Mouse (Mus musculus) MN1 (cell line): ENCODE measurements around the gene Tprn.

Source experiments
- DNase-seq: peaks from one replicate; pipeline ENCODE4 v3.0.0-alpha.2; 2016; ENCODE audit warnings: low spot score

Tprn gene

DNA sequence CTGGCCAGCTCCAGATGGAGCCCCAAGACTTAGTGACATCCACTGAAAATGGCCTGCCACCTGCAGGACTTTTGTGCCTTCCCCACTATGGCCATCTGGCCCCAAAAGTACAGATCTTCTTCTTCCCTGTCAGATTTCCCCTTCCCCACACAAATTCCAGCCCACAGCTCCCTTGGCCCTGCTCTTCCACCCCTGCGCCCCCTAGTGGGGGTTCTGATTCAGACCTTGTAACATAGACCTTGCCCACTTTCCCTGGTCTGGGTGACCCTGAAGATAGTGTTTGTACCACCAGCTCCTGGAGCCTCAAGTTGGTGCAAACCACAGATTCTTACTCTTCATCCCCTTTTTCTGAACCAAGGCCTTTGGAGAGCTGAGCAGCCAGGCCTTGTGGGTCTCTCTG, 30.4 kb downstream of the Tprn start:
- DNase-seq, result peak; percentile 69

DNA sequence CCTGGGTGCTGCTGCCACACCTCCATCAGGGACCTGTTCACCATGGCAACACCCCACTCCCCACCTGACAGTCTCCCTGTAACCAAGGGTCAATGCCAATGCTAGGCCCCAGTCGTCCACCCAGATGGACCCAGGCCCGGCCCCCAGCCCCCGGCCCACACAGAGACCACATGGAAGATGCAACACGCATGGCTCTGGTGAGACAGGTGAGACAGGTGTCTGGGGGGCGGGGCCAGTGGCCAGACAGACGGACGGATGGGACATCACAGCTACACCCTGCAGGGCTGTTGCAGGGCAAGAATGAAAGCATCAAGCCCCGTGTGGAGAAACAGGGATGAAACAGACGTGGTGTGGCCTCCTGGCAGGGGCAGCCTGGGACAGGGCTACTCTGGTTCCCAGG, 31.3 kb downstream of the Tprn start:
- DNase-seq, result no peak

DNA sequence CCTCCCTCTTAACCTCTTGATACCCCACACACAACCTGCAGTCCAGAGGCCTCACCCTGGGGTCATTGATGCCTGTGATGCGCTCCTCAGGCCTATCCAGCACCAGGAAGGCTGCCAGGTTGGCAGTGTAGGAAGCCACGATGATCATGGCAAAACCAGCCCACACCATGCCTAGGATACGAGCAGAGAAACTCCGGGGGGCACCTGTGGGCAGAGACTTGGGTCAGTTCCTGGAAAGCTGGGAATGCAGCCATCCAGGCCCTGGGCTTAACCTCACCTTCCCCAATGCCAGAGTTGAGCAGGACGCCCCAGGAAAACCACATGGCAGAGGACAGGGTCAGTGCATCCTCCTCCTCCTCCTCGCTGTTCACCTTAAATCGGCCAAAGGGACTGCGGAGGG, 34.7 kb downstream of the Tprn start:
- no peak for DNase-seq

DNA sequence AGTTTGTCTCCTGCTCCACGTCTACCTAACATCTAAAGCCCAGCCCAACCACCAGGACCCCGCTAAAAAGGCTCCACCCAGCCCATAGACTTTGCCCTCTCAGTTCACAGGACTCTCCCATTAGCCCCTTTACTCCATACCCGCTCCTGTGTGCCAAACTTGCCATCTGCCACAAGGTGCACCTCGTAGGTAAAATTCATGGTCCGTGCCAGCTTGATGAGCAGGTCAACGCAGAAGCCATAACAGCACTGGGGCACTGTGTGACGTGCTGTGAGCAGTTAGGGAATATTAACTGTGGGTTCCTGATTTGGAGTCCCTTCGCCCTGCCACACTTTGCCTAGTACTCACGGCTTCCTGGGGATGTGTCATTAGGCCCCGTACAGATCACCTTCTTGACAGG, 35.6 kb downstream of the Tprn start:
- no peak for DNase-seq

DNA sequence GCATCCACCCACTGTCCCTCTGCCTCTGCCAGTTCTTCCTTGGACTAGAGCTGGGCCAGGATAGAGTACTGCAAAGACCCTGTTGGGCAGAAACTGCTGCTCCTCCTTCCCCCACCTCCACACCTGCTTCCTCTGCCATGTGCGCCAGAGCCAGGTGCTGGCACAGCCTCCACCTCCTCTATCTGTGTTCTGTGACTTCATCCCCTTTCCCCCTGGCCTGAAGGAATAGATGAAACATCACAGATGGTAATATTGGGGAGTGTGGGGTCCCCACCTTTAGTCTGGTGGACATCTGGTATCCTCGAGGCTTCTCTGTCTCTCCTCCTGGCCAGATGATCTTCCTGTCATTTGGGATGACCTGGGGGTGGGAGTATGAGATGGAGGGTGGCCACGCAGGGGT, 41.0 kb downstream of the Tprn start:
- no peak for DNase-seq

DNA sequence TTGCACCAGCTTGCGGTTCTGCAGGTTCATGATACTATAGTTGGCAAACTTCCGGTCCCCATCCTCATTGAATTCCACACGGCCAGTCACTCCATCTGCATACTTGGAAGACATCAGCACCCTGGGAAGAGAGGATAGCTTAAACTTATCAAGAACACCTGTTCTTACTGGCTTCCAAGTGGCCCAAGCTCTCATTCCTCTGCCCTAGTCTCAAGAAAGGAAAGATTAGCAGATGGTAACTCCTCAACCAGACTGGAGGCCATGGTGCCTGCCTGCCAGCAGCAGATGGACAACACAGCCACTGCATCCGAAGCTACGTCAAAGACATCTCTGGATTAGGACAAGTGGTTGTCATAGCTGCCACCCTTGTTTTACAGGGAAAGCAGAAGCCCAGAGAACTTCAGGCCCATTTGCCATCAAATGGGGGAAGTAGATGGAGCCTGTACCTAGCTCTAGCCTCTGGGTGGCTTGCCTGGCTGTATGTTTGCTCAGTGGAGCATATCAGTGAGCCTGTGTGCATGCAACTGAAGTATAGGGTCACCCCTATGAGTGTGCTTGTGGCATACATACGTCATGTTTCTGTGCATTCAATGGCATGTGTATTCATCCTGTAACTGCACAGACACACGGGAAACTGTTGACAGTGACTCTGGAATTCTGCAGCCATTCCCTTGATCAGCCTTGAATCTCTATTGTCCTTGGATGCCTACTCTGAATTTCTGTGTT, 41.7 kb downstream of the Tprn start:
- DNase-seq, result no peak

DNA sequence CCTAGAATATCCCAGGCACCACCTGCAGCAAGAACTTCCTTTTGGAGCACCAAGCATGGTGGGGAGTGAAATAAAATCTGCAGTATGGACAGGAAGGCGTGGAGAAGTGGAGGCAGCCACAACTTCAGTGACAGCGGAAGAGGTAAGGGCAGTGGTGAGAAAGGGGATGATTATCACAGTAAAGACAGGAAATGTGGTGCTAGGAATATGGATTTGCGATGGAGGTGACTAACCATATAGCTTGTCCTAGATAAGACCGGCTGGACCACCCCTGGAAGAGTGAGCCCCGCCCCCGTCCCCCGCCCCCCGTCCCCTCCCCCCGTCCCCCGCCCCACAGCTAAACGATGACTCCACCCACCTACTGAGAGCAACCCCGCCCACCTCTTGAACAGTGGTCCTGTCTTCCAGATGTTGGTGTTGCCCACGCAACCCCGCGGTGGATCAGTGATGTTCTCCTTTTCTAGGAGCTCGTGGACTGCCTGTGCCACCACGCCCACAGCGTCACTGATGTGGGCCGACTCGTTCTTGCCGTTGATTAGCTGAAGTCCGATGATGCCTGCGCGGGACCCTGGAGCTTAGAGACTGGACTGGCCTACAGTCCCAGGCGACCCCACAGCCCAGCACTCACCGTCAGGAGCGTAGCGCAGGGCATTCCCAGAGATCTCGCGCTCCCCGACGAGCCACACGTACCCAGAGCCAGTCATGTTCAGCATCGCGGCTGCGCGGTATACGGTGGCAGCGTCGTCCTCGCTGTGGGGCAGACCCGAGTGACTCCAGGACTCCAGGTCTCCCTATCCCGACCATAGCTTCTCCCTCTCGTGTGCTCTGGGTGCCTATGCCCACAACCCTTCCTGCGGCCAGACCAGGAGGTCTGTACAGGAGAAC, 42.5 kb downstream of the Tprn start:
- no peak for DNase-seq

DNA sequence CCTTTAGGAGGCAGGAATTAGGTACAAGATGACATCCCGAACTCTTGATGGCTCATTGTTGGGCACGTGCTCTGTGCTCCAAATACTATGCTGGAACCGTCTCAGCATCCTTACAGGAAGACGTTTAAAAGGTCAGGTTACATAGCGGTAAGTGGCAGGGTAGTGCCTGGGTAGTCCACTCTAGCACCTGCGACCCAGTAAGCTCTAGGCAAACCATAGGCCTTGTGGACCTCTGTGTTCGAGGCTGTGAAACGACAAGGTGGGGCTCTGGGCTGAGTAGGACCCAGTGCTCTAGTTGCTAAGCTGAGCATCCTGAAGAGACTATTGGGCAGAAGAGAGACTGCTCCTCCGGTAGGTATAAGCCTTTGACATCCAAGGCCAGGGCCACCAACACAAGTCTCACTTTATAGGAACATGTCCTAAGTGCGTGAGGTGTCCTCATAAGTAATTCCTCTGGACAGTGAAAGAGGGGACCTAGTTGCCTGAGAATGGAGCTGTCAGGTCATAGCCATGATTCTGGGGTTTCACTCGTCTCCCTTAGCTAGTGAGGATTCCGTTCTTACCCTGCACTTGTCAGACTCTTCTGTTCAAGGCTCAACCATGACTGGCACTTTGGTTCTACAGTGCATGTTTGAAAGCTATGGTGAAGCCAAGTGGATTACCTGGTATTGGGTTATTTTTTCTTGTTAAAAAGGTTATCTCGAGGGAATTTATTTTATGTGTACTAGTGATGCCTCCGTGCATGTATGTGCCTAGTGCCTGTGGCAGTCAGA, 43.4 kb downstream of the Tprn start:
- DNase-seq, result no peak

DNA sequence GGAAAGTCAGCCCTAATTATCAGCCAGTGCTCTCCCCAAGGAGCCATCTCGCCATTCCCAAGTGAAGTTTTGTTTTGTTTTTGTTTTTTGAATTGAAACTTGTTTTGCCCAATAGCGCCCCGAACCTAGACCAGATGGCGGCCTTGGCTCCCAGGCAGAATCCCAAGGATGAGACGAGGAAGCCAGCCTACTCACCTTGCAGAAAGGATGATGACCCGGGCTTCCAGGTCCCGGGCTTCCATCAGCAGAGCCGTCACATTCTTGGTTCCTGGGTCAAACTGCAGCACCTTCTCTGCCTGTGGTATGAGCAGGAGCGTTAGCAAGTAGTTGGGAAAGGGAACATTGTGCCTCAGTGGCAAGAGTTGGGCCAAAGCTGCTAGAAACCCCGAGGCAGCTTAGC, 47.8 kb downstream of the Tprn start:
- DNase-seq, result no peak

DNA sequence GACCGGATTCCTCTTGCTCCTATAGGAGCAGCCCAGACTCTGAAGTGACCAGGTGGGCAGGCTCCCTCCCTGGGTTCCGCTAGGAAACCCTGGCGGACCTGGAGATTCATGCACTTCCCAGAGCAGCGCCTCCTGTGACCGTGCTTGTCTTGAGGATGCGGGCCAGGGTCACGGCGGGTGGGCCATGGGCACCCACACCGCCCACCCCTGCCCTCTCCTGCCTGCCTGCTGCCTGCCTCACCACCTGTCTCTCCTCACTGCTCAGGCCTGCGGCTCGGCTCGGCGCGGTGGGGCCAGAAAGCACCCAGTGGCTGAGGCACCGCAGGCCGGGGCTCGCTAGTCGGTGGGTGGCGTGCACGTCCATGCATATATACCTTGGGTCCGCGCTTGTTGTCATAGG, 48.6 kb downstream of the Tprn start:
- no peak for DNase-seq

DNA sequence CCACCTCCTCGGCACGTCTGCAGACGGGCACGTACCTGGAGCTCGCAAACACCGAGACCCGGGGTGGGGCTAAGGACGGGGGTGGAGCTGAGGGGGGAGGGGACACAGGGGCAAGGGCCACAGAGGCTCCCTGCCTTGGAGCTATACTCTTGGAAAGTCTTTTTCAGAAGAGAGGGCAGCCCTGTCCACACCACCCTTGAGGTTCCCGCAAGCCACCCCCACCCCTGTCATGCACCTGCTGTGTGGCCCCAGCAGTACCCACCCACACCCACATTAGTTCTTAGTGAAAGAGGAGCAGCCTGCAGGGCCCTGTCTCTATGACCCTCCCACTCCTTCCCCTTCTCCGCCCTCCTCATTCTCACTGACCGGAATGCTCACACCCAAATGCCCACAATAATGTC, 49.1 kb downstream of the Tprn start:
- DNase-seq, result no peak

DNA sequence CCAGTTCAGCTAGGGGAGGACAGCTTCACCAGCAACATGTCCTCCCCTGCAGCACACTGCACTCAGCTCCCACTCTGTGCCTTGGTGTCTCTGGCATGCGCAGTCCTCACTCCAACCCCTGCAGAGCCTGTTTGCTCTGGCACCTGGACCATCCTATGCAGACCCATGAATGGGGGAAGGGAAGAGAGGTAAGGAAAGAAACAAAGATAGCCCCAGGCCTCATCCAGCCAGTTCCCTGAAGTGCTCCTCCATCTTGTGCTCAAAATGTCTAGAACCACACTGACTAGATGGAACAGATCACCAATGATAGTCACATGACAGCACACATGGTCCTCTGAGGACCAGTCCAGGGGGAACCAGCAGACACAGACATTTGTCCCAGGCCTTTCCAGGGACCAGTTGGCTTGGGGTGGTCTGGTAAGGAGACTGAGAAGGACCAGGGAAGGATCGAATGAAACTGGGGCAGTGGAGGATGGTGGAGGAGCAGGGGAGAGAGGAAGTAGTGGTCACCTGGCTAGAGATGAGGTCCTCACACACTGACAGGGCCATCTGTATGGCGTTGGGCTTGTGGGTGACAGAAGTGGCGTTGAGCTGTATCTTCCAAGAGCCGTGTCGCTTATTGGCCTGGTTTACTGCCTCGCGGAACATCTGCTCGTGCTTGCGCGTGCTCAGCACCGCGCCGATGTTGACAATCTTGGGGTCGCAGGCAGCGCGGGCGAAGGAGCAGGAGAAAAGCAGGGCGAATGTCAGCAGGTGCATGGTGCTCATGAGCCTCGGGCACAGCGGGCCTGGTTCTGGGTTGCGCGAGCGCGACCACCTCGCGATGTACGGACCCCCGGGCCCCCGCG, 55.9 kb downstream of the Tprn start:
- DNase-seq, result peak; percentile 25

DNA sequence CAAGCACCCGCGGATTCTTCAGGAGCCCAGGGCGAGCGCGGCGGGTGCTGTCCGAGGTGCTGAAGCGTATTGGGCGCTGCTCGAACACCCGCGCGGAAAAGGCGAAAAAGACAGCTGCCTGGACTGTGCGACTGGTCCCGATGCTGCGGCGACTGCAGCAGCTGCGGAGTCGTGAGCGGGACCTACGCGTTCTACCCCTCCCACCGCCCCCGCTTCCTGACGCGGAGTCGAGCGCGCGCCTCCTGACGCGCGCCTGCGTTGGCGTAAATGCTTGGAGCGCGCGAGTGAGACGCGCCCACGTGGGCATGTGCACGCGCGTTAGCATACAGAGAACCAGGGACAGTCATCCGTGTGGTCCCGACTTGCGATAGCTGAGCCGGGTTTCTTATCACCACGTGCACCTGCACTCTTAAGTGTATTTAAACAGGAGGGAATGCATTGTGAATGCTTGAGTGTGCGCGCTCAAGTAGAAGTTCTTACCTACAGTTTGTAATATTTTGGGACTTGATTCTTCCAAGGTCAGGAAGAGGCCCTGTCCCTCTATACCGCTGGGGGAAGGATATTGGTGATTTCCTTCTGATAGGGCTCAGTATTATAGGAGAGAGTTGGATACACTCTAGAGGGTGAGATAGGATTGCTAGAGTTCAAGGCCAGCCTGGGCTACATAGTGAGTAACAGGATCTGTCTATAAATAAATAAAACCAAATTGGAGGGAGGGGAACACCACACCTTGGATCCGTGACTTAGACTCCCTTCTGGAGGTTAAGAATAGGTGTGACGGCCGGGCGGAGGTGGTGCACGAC, 56.8 kb downstream of the Tprn start, which contains the start of gene Grin1:
Gene Grin1 (minus strand): TSS at position 217 of the 803 bp plus-strand sequence.
- peak; percentile 79 for DNase-seq
